Mouse (Mus musculus) ES-E14 (cell line): ENCODE measurements at regions not wholly inside any gene's neighbourhood (a gene's known extent, or its start where the extent isn't known, plus 50 kb on each side); places are given as distances from the start of the nearest gene placed in this dataset.

ENCODE experiments used
- CHD2 ChIP-seq: IDR thresholded peaks from 2 replicates; pipeline ENCODE4 v1.6.1; 2014; ENCODE audit warnings: mild to moderate bottlenecking, low read depth, low read length, inconsistent platforms
- HCFC1 ChIP-seq: IDR thresholded peaks from 2 replicates; pipeline ENCODE4 v1.6.1; 2012; ENCODE audit warnings: low read length, inconsistent platforms, borderline replicate concordance; ENCODE audit not compliant: insufficient read depth

DNA sequence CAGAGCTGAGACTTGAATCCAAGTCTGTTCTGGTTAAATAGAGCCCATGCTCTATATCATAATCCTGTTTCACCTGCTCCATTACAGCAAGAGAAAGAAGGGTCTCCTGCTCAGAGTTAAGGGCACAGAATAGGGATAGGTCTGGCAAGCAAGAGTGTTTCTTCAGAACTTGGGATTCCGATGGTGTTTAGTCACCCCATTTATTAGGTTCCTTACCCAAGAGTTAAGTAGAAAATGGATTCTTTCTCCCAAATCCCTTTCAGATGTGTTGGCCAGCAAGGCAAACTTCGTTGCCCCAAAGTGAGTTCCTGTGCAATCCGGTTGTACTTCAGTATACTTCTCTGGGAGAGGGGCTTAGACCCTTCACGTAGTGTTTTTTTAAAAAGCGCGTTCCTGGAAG lies 74.4 kb downstream of the Cyp26a1 start:
- TF ChIP-seq CHD2 (no peak), HCFC1 (no peak)
